Mouse (Mus musculus) thymus, adult 2 months (tissue): ENCODE results near the gene Olfr1410. TPM values are rescaled to one million over a fixed set of nuclear protein-coding genes. Genes with fewer than 3 reads are reported as not detected.

ENCODE experiments used
- DNase-seq: peaks from one replicate; pipeline ENCODE4 v3.0.0; 2021
- H3K27ac ChIP-seq: fragments of 200-500 bp; 2 replicates; pipeline ENCODE4 v1.5.1; 2012; ENCODE audit warnings: low read length, control low read depth; ENCODE audit not compliant: control insufficient read depth, insufficient read depth
- H3K27me3 ChIP-seq: fragments of 200-500 bp; 2 replicates; pipeline ENCODE4 v1.6.1; 2012; ENCODE audit warnings: mild to moderate bottlenecking, low read length, moderate library complexity, mixed read lengths; ENCODE audit not compliant: control insufficient read depth, insufficient read depth
- H3K36me3 ChIP-seq: fragments of 200-500 bp; 2 replicates; pipeline ENCODE4 v1.6.1; 2012; ENCODE audit warnings: mild to moderate bottlenecking, low read length, moderate library complexity; ENCODE audit not compliant: control insufficient read depth, insufficient read depth
- H3K4me1 ChIP-seq: fragments of 200-500 bp; replicated peaks from 2 replicates; pipeline ENCODE4 v1.6.1; 2012; ENCODE audit warnings: low read length; ENCODE audit not compliant: control insufficient read depth, insufficient read depth
- H3K4me3 ChIP-seq: fragments of 200-500 bp; 2 replicates; pipeline ENCODE4 v1.5.1; 2012; ENCODE audit warnings: mild to moderate bottlenecking, low read length, control low read depth, moderate library complexity; ENCODE audit not compliant: control insufficient read depth, insufficient read depth
- CTCF ChIP-seq: fragments of 200-500 bp; IDR thresholded peaks from 2 replicates; pipeline ENCODE4 v1.5.1; 2012; ENCODE audit warnings: mild to moderate bottlenecking, control low read depth, low read length, moderate library complexity, borderline replicate concordance; ENCODE audit not compliant: control insufficient read depth, poor library complexity, insufficient read depth; ENCODE audit errors: extremely low read depth
- POLR2A ChIP-seq: fragments of 200-500 bp; IDR thresholded peaks from 2 replicates; pipeline ENCODE4 v1.6.1; 2012; ENCODE audit warnings: mild to moderate bottlenecking, low read length, control low read depth, moderate library complexity; ENCODE audit not compliant: control insufficient read depth, poor library complexity, insufficient read depth; ENCODE audit errors: extremely low read depth
- WGBS: fragments of 180-500 bp; shearing (Covaris S2); methylation state at CpG from one replicate; pipeline ENCODE4 v1.1.7; 2018; 5-methylcytosine and 5-hydroxymethylcytosine counted together
- polyA plus RNA-seq: library from polyadenylated mRNA; depleted of rRNA; stranded (reverse); fragments of >200 nt; gene quantifications from 2 replicates; pipeline ENCODE4 v1.2.3, GENCODE M21; 2012

Gene Olfr1410
- polyA plus RNA-seq, 1 experiment: 0.11 TPM

DNA sequence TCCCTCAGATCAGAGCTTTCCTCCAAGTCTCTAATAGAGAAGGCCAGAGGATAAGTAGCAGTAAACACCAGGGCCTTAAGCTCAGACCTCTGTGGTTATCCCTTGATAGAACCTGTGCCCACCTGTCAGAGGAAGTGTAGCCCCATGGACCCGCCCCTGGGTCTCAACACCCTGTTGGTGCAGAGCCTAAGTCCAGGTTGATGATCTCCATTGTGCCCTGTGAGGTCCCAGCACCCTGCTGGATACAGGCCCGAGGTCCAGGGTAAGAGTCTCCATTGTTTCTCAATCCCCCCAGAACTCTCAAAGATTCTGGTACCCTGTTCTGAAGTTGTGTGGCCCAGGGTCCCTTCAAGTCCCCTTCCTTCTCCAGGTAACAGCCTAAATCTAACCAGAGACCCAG, 40.5 kb downstream of the Olfr1410 start:
- DNase-seq: no peak
- Histone ChIP-seq H3K27me3 (no peaks in the 10 kb centered on the region), H3K4me1 (peaks cover 16% of the 10 kb centered on the region), H3K27ac (no peak overlapping the region), H3K4me3 (no peak overlapping the region), H3K36me3 (no peaks in the 10 kb centered on the region)
- TF ChIP-seq CTCF: no peak
- TF ChIP-seq POLR2A: no peak
- WGBS: 80% methylated on average over 2 of the region's 2 CpGs

DNA sequence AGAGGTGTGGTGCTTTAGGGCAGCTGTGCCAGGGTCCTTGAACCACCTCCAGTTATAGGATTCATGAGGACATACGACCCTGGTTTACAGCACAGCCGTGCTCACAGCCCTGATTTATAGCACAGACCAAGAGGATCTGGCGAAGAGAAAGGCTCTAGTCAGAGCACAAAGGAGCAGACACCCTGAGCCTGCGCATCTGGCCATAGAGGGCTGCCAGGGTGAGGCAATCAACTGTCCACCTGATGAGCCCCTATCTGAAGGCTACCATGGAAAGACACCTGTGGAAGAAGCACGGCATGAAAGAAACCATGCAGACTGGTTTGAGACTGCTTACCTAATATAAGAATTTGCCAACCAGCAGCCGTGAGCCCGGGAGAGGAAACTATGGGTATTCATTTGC, 41.0 kb downstream of the Olfr1410 start:
- WGBS: 94% methylated on average over 7 of the region's 7 CpGs
- no peak overlapping the region for H3K4me3 ChIP-seq
- H3K36me3 ChIP-seq: no peaks in the 10 kb centered on the region
- no peak overlapping the region for H3K27ac ChIP-seq
- DNase-seq: no peak
- no peaks in the 10 kb centered on the region for H3K27me3 ChIP-seq
- TF ChIP-seq POLR2A: no peak
- no peak for TF ChIP-seq CTCF
- H3K4me1 ChIP-seq: peaks cover 14% of the 10 kb centered on the region

DNA sequence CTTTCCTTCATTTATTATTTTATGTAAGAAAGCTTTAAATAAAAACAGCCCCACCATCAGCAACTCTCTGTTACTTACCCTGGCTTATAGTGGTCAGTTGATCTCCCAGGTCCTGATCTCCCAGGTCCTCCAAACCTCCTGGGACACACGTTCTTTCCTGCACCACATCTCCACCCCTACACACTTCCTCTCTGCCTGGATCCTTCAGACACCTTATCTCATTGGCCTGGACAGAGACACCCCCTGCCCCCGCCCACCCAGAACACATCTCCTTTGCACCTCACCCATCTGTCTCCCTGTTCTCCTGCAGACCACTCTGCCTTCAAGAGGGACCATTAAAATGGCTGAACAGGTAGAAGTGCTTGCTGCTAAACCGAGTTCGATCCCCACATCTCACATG, 41.4 kb downstream of the Olfr1410 start:
- Histone ChIP-seq H3K4me1 (peaks cover 12% of the 10 kb centered on the region), H3K4me3 (no peak overlapping the region), H3K36me3 (no peaks in the 10 kb centered on the region), H3K27me3 (no peaks in the 10 kb centered on the region), H3K27ac (no peak overlapping the region)
- 86% methylated on average over 4 of the region's 4 CpGs for WGBS
- no peak for TF ChIP-seq CTCF
- TF ChIP-seq POLR2A: no peak
- no peak for DNase-seq

DNA sequence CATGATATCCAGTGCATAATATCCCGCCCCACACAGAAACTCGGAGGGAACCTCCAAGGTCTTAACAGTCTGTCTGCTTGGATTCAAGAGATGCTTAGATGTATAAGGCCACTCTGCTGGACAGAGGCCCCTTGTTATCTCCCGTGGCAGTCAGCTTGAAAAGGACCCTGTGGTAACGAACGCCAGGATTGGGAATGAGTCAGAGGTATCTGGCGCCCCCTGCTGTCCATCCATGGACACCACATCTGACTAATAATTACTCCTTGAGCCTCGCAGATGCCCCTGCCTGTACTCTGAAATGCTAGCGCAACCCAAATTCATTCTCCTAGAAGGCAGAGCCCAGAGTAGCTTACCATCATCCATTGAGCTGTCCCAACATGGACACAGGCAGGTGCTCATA, 42.2 kb downstream of the Olfr1410 start:
- peak; percentile 45 for DNase-seq
- Histone ChIP-seq H3K27me3 (no peaks in the 10 kb centered on the region), H3K36me3 (no peaks in the 10 kb centered on the region), H3K27ac (no peak overlapping the region), H3K4me3 (peak overlapping the region; percentile 3; the same call in 1 of the 2 replicates), H3K4me1 (peaks cover 11% of the 10 kb centered on the region)
- 17% methylated on average over 8 of the region's 8 CpGs for WGBS
- TF ChIP-seq POLR2A (no peak), CTCF (peak; percentile 78; the same call in 1 of the 2 replicates)

DNA sequence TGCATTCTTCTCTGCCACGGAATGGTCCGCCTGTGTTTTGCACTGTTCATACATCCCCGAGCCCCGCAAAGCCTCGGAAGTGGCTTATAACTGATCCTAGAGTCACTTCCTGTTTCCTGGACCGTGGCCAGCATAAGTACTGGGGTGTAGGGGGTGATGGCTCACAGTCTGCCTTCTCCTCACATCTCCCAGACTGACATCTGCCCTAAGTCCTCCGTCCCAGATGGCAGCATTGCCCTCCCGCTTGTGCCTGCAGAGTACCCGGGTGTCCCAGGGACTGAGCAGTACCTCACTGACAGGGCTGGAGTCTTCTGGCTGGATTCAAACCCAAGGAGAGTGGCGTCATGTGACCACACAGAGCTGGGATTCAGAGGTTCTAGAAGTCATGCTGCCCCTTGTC, 42.6 kb downstream of the Olfr1410 start:
- Histone ChIP-seq H3K27me3 (no peaks in the 10 kb centered on the region), H3K4me3 (peak overlapping the region; percentile 3), H3K27ac (no peak overlapping the region), H3K36me3 (no peaks in the 10 kb centered on the region), H3K4me1 (peaks cover 11% of the 10 kb centered on the region)
- WGBS: 7% methylated on average over 10 of the region's 10 CpGs
- TF ChIP-seq CTCF (no peak), POLR2A (no peak)
- DNase-seq: no peak

DNA sequence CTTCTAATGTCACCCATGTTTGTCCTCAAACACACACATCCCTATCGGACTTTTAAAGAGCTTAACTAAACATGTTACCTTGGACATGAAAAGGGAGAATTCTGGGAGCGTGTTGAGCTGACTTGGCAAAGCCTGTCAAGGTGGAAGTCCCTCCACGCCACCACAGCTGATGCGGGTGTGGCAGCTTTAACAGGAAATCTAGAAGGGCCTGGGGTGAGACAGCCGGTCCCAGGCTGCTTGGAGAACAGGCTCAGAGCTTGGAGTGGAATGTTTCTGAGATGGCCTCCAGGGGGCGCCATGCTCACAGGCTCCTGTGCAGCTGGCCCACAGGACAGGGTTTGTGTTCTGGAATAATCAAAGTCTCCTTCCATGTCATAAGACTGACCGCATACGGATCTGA, 43.1 kb downstream of the Olfr1410 start, which contains the start of gene Otos:
Gene Otos, minus strand, starts transcription at position 169 of the 400 bp plus-strand sequence.
- Histone ChIP-seq H3K27ac (no peak within 1 kb of the TSS), H3K36me3 (no peaks in the 10 kb centered on the region), H3K4me1 (peaks cover 11% of the 10 kb centered on the region), H3K4me3 (peak within 1 kb of the TSS; percentile 3), H3K27me3 (no peaks in the 10 kb centered on the region)
- TF ChIP-seq CTCF: peak; percentile 84; the same call in 1 of the 2 replicates
- no peak for TF ChIP-seq POLR2A
- 21% methylated on average over 8 of the region's 8 CpGs for WGBS
- DNase-seq: peak; percentile 54

DNA sequence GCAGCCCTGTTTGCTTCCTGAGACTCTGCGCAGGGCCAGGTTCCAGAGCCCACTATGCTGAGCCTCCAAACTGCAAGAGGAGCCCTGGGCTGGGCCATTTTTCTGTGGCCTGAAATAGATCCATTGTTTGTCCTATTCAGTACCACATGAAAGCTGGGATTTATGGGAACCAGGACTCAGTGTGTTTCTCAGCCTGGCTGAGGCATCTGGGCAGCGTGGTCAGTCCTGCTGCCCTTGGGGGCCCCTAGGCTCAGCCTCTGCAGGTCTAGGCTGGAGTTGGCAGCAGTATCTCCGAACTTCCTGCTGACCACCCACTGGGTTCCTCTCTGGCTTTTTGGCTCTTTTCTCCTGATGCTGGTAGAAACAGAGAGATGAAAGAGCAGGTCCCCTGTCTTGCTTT, 45.9 kb downstream of the Olfr1410 start:
- Histone ChIP-seq H3K36me3 (no peaks in the 10 kb centered on the region), H3K27ac (no peak overlapping the region), H3K27me3 (no peaks in the 10 kb centered on the region), H3K4me3 (no peak overlapping the region), H3K4me1 (peaks cover 11% of the 10 kb centered on the region)
- 79% methylated on average over 3 of the region's 3 CpGs for WGBS
- no peak for DNase-seq
- no peak for TF ChIP-seq POLR2A
- TF ChIP-seq CTCF: no peak
